Mouse (Mus musculus) ovary, postnatal 36 days (tissue): ENCODE data around the gene Gm28363.
"Not testable (repeated sequence)": the region's sequence is repeated elsewhere in the genome, so short reads cannot be mapped to it uniquely, and the experiment has no call there.

Source experiments
- DNase-seq: peaks from one replicate; pipeline ENCODE4 v3.0.0; 2022; ENCODE audit warnings: low spot score, mixed read lengths

The Gm28363 gene

DNA sequence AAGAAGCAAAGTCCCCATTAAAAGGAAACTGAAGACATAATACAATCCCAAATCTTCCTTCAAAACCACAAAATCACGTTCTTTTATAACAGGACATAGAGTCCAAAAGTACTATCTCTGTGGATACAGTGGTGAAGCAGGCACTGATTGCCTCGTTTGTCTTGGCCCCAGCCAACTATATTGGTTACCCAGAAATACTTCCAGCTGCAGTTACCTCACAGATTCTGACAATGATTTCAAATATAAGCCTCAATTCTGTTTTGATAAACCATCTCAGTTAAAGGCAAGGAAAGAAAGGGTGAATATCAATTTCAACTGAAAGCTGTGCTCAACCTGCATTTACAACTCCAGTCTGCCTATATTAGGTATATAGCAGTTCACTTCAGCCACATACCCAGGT, at the start of gene Gm28363:
TSS of gene Gm28363 (plus strand) at position 301 of the 400 bp plus-strand sequence.
- DNase-seq = not testable (repeated sequence)

DNA sequence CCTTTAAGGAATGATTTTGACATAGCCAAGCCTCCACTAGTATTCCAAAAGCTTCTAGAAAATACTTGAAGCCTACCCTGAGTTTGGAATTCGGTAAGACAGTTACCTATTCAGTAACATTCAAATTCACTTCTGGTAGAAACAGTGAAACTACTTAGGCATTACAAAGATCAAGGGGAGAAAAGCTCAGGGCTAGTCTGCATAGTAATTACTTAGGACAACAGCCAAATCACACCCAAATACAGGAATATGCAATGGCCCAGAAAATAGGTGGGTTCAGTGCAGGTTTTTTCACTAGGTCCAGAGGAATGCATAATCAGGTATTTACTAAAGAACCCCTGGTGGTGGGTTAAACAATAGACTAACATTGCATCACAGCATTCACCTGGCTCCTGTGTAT, 46.7 kb upstream of the Gm28363 start:
- DNase-seq = not testable (repeated sequence)
